Mouse (Mus musculus) embryonic fibroblast, embryonic 13.5 days (primary cell): ENCODE data around the gene Vrtn.

Experiments used
- CTCF ChIP-seq: IDR thresholded peaks from 2 replicates; pipeline ENCODE4 v1.5.1; 2011; ENCODE audit warnings: mild to moderate bottlenecking, control low read depth, low read length, moderate library complexity, borderline replicate concordance; ENCODE audit not compliant: insufficient read depth
- POLR2A ChIP-seq: IDR thresholded peaks from 2 replicates; pipeline ENCODE4 v1.6.1; 2011; ENCODE audit warnings: low read depth, mild to moderate bottlenecking, control low read depth, low read length, moderate library complexity

GRCm38 (mm10) chr12:84684569-84684968 is 43.8 kb downstream of the Vrtn start:
- TF ChIP-seq CTCF (no peak), POLR2A (no peak)
